Mouse (Mus musculus): Measurements from ENCODE around the gene Fndc8.
A peak's percentile ranks its signal among the peaks of the same experiment; 100 is the strongest.

Fndc8 gene

DNA sequence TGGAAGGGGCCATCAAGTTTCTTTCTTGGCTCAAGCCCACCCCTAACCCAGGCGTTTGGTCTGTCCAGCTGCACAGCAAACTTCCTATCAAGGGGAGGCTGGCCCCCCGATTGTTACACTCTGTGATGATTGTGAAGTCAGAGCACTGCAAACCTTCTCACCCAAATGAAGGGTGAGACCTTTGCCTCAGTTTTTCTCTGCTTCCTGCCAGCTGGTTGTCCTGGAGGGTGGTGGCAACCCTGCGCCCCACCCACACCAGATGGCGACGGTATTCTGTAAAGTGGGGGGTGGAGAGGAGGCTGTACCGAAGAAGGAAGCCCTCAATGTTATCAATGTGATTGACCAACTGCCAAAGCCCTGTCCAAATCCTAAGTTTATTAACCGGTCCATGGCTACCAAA is at the start of gene Fndc8:
TSS of gene Fndc8 (plus strand) at position 189 of the 400 bp plus-strand sequence.
- DNase-seq (ENCODE audit: low spot score in 2 of 2), result no peak

GRCm38 (mm10) chr11:82844771-82845414 is 47.0 kb upstream of the Fndc8 start:
- no peak for DNase-seq (ENCODE audit: low spot score in 2 of 2)

DNA sequence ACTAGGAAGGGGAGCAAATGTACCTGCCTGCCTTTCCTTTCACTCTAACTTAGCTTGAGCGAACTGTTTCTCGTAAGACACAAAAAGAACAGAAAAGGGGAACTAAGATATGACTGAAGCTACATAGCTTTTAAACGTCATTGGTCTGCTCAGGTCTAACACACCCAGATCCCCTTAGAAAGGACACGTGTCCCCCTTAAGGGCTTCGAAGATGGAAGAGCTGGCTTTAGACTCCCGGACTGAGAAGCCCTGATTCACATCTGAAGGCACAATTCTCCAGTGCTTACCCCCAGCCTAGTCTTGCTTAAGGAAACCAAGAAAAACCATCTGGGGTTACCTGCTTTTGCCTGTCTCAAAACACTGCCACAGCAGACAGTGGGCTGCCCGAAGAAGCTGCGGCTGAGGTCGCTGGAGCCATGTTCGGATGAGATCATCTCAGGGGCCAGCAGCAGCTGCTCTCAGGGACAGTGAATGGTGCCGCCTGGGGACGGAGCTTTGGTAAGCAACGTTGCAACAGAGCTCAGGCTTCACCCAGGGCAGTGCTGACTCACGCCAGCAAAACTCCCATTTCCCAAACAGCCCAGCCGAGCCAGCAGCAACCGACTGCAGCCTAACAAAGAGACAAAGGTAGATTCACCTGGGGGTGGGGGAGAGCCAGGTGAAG is 46.4 kb upstream of the Fndc8 start:
- DNase-seq (ENCODE audit: low spot score in 2 of 2), result peak; percentile 73 to 77

DNA sequence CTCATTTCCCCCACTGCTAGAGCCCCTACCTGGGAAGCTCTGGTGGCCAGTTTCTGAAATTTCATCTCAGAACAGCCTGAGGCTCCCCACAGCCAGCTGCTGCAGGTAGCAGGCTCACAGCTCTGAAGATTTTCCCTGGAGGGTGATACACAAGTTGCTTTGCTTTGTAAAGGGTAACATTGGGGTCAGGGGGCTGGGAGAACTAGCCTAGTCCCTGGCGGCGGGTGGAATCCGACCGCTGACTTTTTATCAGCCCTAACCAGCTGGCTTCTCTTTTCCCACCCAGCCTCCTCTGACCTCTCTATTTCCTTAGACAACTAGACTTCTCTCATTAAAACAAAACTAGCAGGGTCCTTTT is 45.9 kb upstream of the Fndc8 start:
- DNase-seq (ENCODE audit: low spot score in 2 of 2), result no peak

DNA sequence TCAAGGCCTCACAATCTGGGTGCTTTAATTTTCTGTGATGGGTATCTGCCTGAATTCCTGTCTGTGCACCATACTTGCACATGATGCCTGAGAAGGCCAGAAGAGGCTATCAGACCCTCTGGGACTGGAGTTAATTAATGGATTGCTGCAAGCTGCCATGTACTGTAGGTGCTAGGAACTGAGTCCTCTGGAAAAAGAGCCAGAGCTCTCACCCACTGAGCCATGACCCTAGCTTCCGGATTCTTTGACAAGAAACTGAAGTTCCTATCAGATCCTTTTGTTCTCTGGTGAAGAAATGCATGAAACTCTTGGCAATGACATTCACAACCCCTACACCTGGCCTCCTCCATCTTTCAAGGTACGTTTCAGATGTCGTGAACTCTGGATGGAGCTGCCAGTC is 45.0 kb upstream of the Fndc8 start:
- DNase-seq (ENCODE audit: low spot score in 2 of 2), result no peak

GRCm38 (mm10) chr11:82847571-82848000 is 44.3 kb upstream of the Fndc8 start:
- peak in 1 of 2 experiments; percentile 23 for DNase-seq (ENCODE audit: low spot score in 2 of 2)

- no peak for DNase-seq (ENCODE audit: low spot score in 2 of 2)
Measured at GRCm38 (mm10) chr11:82850259-82850658, 41.7 kb upstream of the Fndc8 start.

- no peak for DNase-seq (ENCODE audit: low spot score in 2 of 2)
Measured at GRCm38 (mm10) chr11:82852115-82852514, 39.8 kb upstream of the Fndc8 start.

DNA sequence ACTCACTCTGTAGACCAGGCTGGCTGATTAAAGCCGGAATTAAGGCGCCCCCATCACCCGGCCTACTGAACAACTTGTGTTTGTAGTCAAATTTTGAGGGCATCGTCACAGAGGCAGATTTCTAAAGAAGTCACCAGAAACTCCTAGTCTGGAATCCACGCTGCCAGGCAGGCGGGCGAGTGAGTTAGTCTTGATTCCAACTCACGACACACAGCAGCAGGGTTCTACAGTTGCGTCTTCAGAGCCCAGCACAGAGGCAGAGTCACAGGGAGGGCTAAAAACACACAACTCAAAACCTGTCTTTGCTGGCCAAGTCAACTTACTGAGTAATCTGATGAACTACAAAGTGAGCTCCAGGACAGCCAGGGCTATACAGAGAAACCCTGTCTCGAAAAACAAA is 39.4 kb upstream of the Fndc8 start:
- no peak for DNase-seq (ENCODE audit: low spot score in 2 of 2)

- no peak for DNase-seq (ENCODE audit: low spot score in 2 of 2)
Measured at GRCm38 (mm10) chr11:82852958-82853357, 39.0 kb upstream of the Fndc8 start.

GRCm38 (mm10) chr11:82854111-82854510 is 37.8 kb upstream of the Fndc8 start:
- DNase-seq (ENCODE audit: low spot score in 2 of 2), result no peak

DNA sequence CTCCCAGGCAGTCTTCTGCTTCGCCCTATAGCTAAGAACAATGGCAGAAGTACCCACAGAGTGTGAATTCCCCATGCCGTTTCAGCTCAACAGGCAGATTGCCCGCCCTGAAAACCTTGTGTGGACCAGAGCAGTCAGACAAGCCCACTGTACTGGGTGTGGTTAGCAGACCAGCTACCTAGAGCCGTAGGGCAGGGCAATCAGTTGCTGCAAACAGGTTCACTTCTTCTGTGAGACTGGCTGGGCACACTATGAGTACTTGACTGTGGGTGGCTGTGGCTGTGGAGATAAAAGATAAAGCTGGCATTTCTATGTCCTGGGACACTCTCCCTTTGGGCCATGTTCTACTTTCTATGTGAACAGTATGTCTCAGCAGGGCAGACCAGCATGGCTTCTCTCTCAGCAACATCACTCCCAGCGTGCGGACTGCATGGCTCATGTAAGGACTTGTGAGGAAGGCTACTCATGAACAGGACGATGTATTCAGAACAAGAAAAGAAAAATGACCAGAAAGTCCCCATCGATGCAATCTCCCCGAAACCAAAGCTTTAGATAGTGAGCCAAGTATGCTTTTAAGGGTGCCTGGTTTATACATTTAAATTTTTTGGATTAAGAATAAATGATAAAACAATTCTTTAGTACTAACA is 36.5 kb upstream of the Fndc8 start:
- no peak for DNase-seq (ENCODE audit: low spot score in 2 of 2)

- no peak for DNase-seq (ENCODE audit: low spot score in 2 of 2)
Measured at GRCm38 (mm10) chr11:82856032-82856431, 35.9 kb upstream of the Fndc8 start.

DNA sequence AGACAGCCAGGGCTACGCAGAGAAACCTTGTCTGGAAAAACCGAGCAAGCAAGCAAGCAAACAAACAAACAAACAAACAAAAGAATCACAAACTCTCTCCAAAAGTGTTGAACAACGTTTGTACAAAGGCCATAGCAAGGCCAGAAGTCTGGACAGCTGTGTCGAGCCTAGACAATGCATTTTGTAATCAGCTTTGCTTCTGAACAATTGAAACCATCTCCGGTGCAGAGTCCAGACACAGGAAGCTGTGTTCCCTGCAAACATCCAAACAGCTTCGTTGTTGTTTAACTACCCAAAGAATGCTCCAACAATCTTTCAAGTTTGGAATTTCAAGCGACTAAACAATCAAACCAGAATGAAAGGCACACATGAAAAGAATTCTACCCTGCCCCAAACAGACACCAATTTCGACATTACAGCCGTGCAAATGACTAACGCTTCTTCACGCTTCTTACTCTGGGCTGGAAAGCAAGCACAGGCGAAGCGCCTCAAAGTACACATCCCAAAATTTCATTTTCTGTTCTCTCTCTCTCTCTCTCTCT is 34.5 kb upstream of the Fndc8 start:
- no peak for DNase-seq (ENCODE audit: low spot score in 2 of 2)

- DNase-seq (ENCODE audit: low spot score in 2 of 2), result no peak
Measured at GRCm38 (mm10) chr11:82860759-82861158, 31.2 kb upstream of the Fndc8 start.

DNA sequence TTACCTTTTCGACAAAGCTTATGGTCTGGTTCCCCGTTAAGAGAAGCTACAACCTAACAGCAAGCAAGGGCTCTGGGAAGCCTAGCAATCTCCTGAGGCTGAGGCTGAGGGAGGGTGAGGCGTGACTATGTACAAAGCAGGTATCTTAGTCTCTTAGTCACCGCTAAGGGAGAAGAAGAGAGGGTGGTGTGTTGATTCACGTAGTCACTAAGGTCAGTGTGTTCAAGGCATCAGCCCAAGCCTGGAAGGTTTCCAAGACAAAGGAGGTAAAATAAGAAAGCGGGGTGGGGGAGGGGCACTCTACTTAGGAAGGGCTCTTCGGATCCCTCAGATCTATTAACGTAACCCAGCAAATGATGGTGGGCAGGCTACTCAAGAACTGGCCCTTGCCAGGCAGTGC is 30.4 kb upstream of the Fndc8 start:
- DNase-seq (ENCODE audit: low spot score in 2 of 2), result no peak

DNA sequence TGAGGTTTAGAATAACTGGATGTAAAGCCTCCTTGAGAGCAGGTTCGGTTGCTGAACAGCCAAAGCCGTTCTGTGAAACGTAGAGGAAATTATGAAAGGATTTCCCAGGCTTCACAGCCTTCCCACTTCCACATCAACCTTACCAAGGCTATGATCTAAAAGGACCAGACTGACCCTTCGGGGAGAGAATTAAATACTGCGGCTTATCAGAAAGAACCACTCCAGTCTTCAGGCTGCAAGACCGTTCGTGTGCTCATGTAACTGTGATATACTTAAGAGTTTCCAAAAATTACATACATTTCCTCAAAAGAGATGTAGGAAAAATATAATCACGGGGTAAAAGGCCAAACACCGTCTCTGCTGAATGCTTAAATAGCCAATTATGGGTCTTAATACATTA is 29.3 kb upstream of the Fndc8 start:
- no peak for DNase-seq (ENCODE audit: low spot score in 2 of 2)

DNA sequence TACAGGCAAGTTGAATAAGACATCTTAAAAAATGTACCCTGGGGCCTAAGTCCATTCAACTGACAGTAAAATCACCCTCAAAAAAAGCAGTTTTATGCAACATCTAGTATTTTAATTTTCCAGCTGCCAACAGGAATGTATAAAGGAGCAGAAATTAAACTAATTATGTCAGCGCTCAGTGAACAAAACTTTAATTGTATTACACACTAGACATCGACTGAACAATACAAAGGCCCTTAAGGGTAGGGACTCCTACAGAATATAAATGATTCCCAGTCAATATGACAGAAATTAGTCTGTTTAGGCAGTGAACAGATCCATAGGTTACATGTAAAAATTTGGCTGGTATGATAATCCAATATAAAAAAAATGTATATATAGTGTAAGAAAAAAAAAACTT is 28.9 kb upstream of the Fndc8 start:
- no peak for DNase-seq (ENCODE audit: low spot score in 2 of 2)

GRCm38 (mm10) chr11:82863488-82863931 is 28.4 kb upstream of the Fndc8 start:
- DNase-seq (ENCODE audit: low spot score in 2 of 2), result no peak

GRCm38 (mm10) chr11:82865957-82866356 is 26.0 kb upstream of the Fndc8 start:
- DNase-seq (ENCODE audit: low spot score in 2 of 2), result no peak

DNA sequence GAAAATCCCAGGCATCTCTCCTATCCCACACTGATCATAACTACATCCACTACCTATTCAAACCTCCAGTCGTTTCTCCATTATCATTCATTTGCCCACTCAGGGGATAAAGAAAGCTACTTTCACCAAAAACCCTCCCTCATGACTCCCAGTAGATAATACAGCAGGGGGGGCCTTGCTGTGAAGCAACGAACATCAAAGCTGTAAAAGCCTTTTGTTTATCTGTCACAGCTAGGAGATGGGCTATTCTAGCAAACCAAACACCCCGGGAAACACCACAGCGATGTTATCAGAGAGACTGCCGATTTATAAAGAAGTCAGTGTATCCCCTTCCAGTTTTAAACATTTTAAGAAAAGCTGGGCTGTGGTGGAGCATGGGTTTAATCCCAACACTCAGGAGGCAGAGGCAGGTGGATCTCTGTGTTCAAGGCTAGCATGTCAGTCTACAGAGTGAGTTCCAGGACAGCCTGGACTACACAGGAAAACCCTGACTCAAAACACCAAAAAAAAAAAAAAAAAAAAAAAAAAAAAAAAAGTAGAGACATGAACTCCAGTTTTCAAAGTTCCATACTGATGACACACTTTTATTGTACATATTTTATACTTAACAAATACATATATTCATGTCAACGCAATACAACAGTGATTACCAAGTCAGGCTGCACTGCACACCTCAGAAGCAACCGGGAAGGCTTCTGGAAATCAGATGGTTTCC is 24.9 kb upstream of the Fndc8 start:
- no peak for DNase-seq (ENCODE audit: low spot score in 2 of 2)

DNA sequence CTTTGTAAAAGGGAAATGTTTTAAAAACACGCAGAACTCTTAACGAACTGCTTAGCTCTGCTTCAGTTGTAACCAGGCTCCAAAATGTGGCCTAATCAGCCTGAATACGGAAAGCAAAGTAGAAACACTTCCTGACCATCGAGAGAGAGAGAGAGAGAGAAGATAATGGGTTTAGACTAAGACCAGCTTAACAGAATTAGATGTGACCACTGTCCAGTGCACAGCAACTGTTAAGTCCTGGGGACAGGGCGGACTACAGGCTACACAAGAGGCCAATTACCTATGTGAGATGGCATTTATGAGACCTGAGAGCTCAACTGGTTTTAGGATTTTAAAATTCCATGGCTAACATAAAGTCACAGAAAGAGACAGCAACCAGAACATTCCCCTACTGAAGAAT is 24.0 kb upstream of the Fndc8 start:
- no peak for DNase-seq (ENCODE audit: low spot score in 2 of 2)

All from heart, adult 9 months (tissue).